Mouse (Mus musculus) lung, embryonic 15.5 days (tissue): Measurements from ENCODE around the gene Gbp7. TPM values are rescaled to one million over a fixed set of nuclear protein-coding genes. Genes with fewer than 3 reads are reported as not detected.
"Not testable (repeated sequence)": the region's sequence is repeated elsewhere in the genome, so short reads cannot be mapped to it uniquely, and the experiment has no call there.

Experiments
- ATAC-seq: fragments of 200-750 bp; cut with Nextera tagmentation; 2 replicates; pipeline ENCODE4 v1.8.0; 2017; ENCODE audit warnings: moderate number of reproducible peaks, borderline replicate concordance; ENCODE audit not compliant: low FRiP score, low TSS enrichment; ENCODE audit errors: extremely low read depth
- H3K27ac ChIP-seq: fragments of 300-500 bp; sonication (generic); 2 replicates; pipeline ENCODE4 v1.5.1; 2015; ENCODE audit warnings: moderate library complexity, mild to moderate bottlenecking, inconsistent platforms
- H3K27me3 ChIP-seq: fragments of 300-500 bp; sonication (generic); 2 replicates; pipeline ENCODE4 v1.6.1; 2015; ENCODE audit warnings: inconsistent platforms
- H3K36me3 ChIP-seq: fragments of 300-500 bp; sonication (generic); 2 replicates; pipeline ENCODE4 v1.6.1; 2015; ENCODE audit warnings: inconsistent platforms
- H3K4me1 ChIP-seq: fragments of 300-500 bp; sonication (generic); 2 replicates; pipeline ENCODE4 v1.6.1; 2015; ENCODE audit warnings: inconsistent platforms
- H3K4me2 ChIP-seq: fragments of 300-500 bp; sonication (generic); 2 replicates; pipeline ENCODE4 v1.6.1; 2015; ENCODE audit warnings: inconsistent platforms, mild to moderate bottlenecking, moderate library complexity
- H3K4me3 ChIP-seq: fragments of 300-500 bp; sonication (generic); 2 replicates; pipeline ENCODE4 v1.5.1; 2015; ENCODE audit warnings: mild to moderate bottlenecking, inconsistent platforms
- H3K9ac ChIP-seq: fragments of 300-500 bp; sonication (generic); 2 replicates; pipeline ENCODE4 v1.6.1; 2015; ENCODE audit warnings: inconsistent platforms
- H3K9me3 ChIP-seq: fragments of 300-500 bp; sonication (generic); 2 replicates; pipeline ENCODE4 v1.6.1; 2016; ENCODE audit warnings: inconsistent platforms
- WGBS: fragments of 180-500 bp; shearing (Covaris S2); methylation state at CpG from one replicate; pipeline ENCODE4 v1.1.7; 2015; 5-methylcytosine and 5-hydroxymethylcytosine counted together
- polyA plus RNA-seq: library from polyadenylated mRNA; unstranded; fragments of >200 nt; fragmentation: Nextera tagmentation; extraction: Ambion mirVana; gene quantifications from 2 replicates; pipeline ENCODE4 v1.2.1, GENCODE M21; 2015

Gene Gbp7
- polyA plus RNA-seq, 1 experiment from 2014 or later = 6.8 TPM

- WGBS = 73% methylated on average over 3 of the region's 3 CpGs
- no peak for ATAC-seq
- Histone ChIP-seq H3K4me3 (no peak overlapping the region), H3K9me3 (no peaks in the 10 kb centered on the region), H3K27me3 (no peaks in the 10 kb centered on the region), H3K36me3 (no peaks in the 10 kb centered on the region), H3K9ac (no peak overlapping the region), H3K4me2 (no peak overlapping the region), H3K27ac (no peak overlapping the region), H3K4me1 (0 out of 2 replicates have a peak, but pooled peaks cover 3% of the 10 kb centered on the region)
Measured at GRCm38 (mm10) chr3:142533185-142533584, 3.0 kb downstream of the Gbp7 start.

- Histone ChIP-seq H3K9me3 (no peaks in the 10 kb centered on the region), H3K36me3 (no peaks in the 10 kb centered on the region), H3K4me1 (no peaks in the 10 kb centered on the region), H3K4me3 (no peak overlapping the region), H3K27me3 (no peaks in the 10 kb centered on the region), H3K27ac (no peak overlapping the region), H3K4me2 (no peak overlapping the region), H3K9ac (no peak overlapping the region)
- ATAC-seq = no peak
- WGBS = 52% methylated on average over 1 of the region's 1 CpGs
Measured at GRCm38 (mm10) chr3:142535667-142536066, 5.5 kb downstream of the Gbp7 start.

GRCm38 (mm10) chr3:142541391-142541790, 11.2 kb downstream of the Gbp7 start:
- Histone ChIP-seq H3K4me1 (no peaks in the 10 kb centered on the region), H3K4me3 (no peak overlapping the region), H3K9me3 (no peaks in the 10 kb centered on the region), H3K9ac (no peak overlapping the region), H3K36me3 (no peaks in the 10 kb centered on the region), H3K4me2 (no peak overlapping the region), H3K27ac (no peak overlapping the region), H3K27me3 (no peaks in the 10 kb centered on the region)
- WGBS = 74% methylated on average over 6 of the region's 6 CpGs
- no peak for ATAC-seq

- H3K27ac ChIP-seq, H3K36me3 ChIP-seq, H3K4me3 ChIP-seq, H3K27me3 ChIP-seq, H3K9ac ChIP-seq, H3K4me1 ChIP-seq, H3K9me3 ChIP-seq, ATAC-seq, H3K4me2 ChIP-seq: not testable (repeated sequence)
- WGBS = 76% methylated on average over 12 of the region's 12 CpGs
Measured at GRCm38 (mm10) chr3:142542776-142543175, 12.6 kb downstream of the Gbp7 start.

GRCm38 (mm10) chr3:142546690-142547089, 16.5 kb downstream of the Gbp7 start:
- H3K27ac ChIP-seq = no peak overlapping the region
- H3K9me3 ChIP-seq = no peaks in the 10 kb centered on the region
- 75% methylated on average over 3 of the region's 3 CpGs for WGBS
- H3K4me2 ChIP-seq = no peak overlapping the region
- H3K9ac ChIP-seq = no peak overlapping the region
- ATAC-seq = no peak
- no peaks in the 10 kb centered on the region for H3K4me1 ChIP-seq
- no peak overlapping the region for H3K4me3 ChIP-seq
- no peaks in the 10 kb centered on the region for H3K27me3 ChIP-seq
- H3K36me3 ChIP-seq = no peaks in the 10 kb centered on the region

GRCm38 (mm10) chr3:142550052-142550676, 20.0 kb downstream of the Gbp7 start:
- Histone ChIP-seq H3K4me2 (no peak overlapping the region), H3K9ac (no peak overlapping the region), H3K36me3 (no peaks in the 10 kb centered on the region), H3K27me3 (no peaks in the 10 kb centered on the region), H3K9me3 (no peaks in the 10 kb centered on the region), H3K4me1 (no peaks in the 10 kb centered on the region), H3K4me3 (no peak overlapping the region), H3K27ac (no peak overlapping the region)
- no peak for ATAC-seq
- WGBS = 88% methylated on average over 3 of the region's 3 CpGs

- Histone ChIP-seq H3K27me3 (no peaks in the 10 kb centered on the region), H3K9me3 (no peaks in the 10 kb centered on the region), H3K4me3 (no peak overlapping the region), H3K27ac (no peak overlapping the region), H3K36me3 (no peaks in the 10 kb centered on the region), H3K4me2 (no peak overlapping the region), H3K9ac (no peak overlapping the region), H3K4me1 (no peaks in the 10 kb centered on the region)
- 67% methylated on average over 1 of the region's 1 CpGs for WGBS
- ATAC-seq = no peak
Measured at GRCm38 (mm10) chr3:142554601-142555000, 24.5 kb downstream of the Gbp7 start.

GRCm38 (mm10) chr3:142555623-142556022, 25.5 kb downstream of the Gbp7 start:
- no peaks in the 10 kb centered on the region for H3K27me3 ChIP-seq
- no peak overlapping the region for H3K9ac ChIP-seq
- no peaks in the 10 kb centered on the region for H3K9me3 ChIP-seq
- no peak overlapping the region for H3K4me3 ChIP-seq
- no peaks in the 10 kb centered on the region; the same call in 1 of the 2 replicates for H3K4me1 ChIP-seq
- no peak overlapping the region for H3K27ac ChIP-seq
- ATAC-seq = no peak
- H3K4me2 ChIP-seq = no peak overlapping the region
- WGBS = 78% methylated on average over 11 of the region's 11 CpGs
- H3K36me3 ChIP-seq = no peaks in the 10 kb centered on the region

GRCm38 (mm10) chr3:142559632-142560228, 29.6 kb downstream of the Gbp7 start, which contains the start of gene Gbp3:
Gene Gbp3 (plus strand): TSS chr3:142560026.
- Histone ChIP-seq H3K4me3 (peak within 1 kb of the TSS; percentile 41), H3K4me1 (no peaks in the 10 kb centered on the region; the same call in 1 of the 2 replicates), H3K27me3 (no peaks in the 10 kb centered on the region), H3K9ac (0 out of 2 replicates have a peak within 1 kb of the TSS, but pooled peaks have one; percentile 10), H3K27ac (peak within 1 kb of the TSS; percentile 44), H3K36me3 (no peaks in the 10 kb centered on the region), H3K9me3 (no peaks in the 10 kb centered on the region), H3K4me2 (peak within 1 kb of the TSS; percentile 58)
- ATAC-seq = no peak
- 11% methylated on average over 3 of the region's 3 CpGs for WGBS

GRCm38 (mm10) chr3:142560296-142560948, 30.3 kb downstream of the Gbp7 start:
- H3K4me1 ChIP-seq = no peaks in the 10 kb centered on the region; the same call in 1 of the 2 replicates
- H3K36me3 ChIP-seq = no peaks in the 10 kb centered on the region
- H3K9me3 ChIP-seq = no peaks in the 10 kb centered on the region
- peak; percentile 89; the same call in 1 of the 2 replicates for ATAC-seq
- peak overlapping the region; percentile 44 for H3K27ac ChIP-seq
- peak overlapping the region; percentile 41 for H3K4me3 ChIP-seq
- no peaks in the 10 kb centered on the region for H3K27me3 ChIP-seq
- peak overlapping the region; percentile 58 for H3K4me2 ChIP-seq
- 9% methylated on average over 12 of the region's 12 CpGs for WGBS
- H3K9ac ChIP-seq = 0 out of 2 replicates have a peak overlapping the region, but pooled peaks have one; percentile 10

- Histone ChIP-seq H3K4me3 (no peak overlapping the region), H3K9me3 (no peaks in the 10 kb centered on the region), H3K4me2 (no peak overlapping the region), H3K9ac (no peak overlapping the region), H3K4me1 (no peaks in the 10 kb centered on the region; the same call in 1 of the 2 replicates), H3K27me3 (no peaks in the 10 kb centered on the region), H3K27ac (no peak overlapping the region), H3K36me3 (no peaks in the 10 kb centered on the region)
- 75% methylated on average over 14 of the region's 14 CpGs for WGBS
- no peak for ATAC-seq
Measured at GRCm38 (mm10) chr3:142561045-142561646, 31.0 kb downstream of the Gbp7 start.

GRCm38 (mm10) chr3:142561666-142562065, 31.5 kb downstream of the Gbp7 start:
- H3K36me3 ChIP-seq = no peaks in the 10 kb centered on the region
- no peak overlapping the region for H3K4me2 ChIP-seq
- ATAC-seq = no peak
- no peaks in the 10 kb centered on the region for H3K9me3 ChIP-seq
- H3K4me1 ChIP-seq = no peaks in the 10 kb centered on the region; the same call in 1 of the 2 replicates
- no peaks in the 10 kb centered on the region for H3K27me3 ChIP-seq
- no peak overlapping the region for H3K27ac ChIP-seq
- WGBS = 76% methylated on average over 7 of the region's 7 CpGs
- H3K4me3 ChIP-seq = no peak overlapping the region
- H3K9ac ChIP-seq = no peak overlapping the region
